Mouse (Mus musculus): ENCODE measurements around the gene Kazald1.

DNA sequence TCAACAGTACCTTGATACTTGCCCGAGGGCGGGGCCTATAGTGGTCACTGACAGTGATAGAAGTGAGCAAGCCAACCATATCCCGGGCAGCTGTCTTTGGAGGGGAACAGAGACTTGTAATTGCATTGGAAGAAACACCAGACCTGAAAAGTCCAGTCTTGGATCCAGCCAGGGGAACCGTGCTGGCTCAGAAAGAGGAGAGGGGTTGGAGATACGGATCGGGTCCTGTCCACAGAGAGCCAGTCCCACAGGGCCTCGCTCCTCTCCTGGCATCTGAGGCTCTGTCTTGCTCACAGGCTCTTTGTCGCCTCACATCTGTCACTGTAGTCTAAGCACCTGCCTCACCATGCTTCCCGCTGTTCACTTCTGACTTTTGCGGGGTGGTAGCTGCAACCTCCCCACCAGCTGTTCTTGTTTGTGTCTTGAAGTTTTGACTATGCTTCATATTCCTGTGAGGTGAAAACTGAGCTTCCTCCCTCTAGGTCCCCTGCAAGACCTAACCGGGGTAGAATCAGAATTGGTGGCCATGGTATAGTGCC, 30.6 kb upstream of the Kazald1 start:
- TF ChIP-seq POLR2A (IDR thresholded peaks at IDR 0.05; ENCODE audit: insufficient read depth, low read length) (no peak), CTCF (IDR thresholded peaks at IDR 0.05; ENCODE audit: low read depth, low read length) (no peak)
